Mouse (Mus musculus): ENCODE data around the gene 9430038I01Rik.

Gene 9430038I01Rik

DNA sequence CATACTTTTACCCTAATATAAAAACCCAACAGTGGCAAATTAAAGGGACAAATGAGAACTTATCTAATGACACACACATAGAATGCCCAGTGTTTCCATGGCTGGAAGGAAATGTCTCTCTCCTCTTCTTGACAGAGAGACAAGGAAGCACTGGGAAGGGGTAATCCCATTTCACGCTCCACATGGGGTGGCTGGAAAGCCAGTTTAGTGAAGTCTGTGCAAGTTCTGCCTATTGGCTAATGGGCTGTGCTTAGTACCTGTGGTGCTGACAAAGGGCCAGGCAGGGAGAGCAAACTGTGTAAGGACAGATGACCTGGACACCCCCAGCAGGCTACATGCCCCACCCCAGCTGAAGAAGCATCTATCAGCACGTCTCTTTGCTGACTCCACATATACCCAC, 40.4 kb downstream of the 9430038I01Rik start:
- no peak for DNase-seq (ENCODE audit: low read depth in 1 of 2, low spot score in 2 of 2)

DNA sequence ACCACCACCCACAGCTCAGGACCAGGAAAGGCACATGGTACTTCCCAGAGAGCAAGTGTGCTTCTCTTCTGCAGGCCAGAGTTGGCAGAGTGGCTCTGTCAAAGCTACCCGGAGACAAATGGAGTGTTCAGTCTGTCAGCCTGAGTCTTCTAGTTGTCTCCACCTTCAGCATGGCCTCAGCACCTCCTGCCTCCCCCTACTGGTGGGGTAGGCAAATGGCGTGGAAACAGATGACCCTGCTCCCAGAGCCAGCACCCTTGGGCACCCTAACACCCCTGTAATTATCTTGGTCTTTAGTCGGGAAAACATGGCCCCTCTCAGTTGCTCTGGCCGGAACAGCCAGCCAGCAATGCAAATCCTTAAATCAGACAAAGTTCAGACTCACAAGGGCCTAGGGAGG, 43.8 kb downstream of the 9430038I01Rik start:
- DNase-seq (ENCODE audit: low read depth in 1 of 2, low spot score in 2 of 2), result no peak

DNA sequence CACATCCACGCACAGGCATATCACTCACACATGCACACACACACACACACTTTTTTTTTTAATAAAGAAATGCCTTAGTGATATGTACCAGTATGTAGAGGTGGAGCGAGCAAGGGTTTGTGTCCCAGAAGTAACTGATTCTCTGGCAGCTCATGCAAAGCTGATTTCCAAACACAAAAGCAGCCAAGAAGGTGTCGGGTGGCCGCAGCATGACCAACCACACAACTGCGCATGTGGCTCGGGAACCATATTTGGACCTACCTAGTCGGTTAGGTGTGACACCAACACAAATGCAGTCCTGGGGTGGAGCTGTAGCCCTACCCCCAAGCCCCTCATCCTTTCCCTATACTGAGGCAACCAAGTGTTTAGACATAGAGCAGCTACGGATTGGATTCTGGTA, 45.5 kb downstream of the 9430038I01Rik start:
- DNase-seq (ENCODE audit: low read depth in 1 of 2, low spot score in 2 of 2), result no peak

DNA sequence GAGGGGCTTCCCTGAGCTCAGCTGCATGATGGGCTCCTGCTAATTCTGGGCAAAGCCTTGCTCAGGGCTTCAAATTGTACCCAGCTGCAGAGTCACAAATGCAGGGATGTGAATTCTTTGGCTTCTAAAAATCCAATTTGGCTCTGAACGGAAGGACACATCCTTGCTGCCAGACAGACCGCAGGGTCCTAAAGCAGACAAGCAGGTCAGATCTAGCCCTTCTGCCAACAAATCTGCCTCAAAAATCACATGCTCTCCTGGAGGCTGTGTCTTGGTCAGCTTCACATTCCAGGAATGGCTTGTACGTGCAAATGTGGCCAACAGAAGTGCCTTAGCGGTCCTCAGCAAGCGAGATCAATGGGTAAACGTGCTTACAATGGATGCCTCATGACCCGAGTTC, 46.0 kb downstream of the 9430038I01Rik start:
- no peak for DNase-seq (ENCODE audit: low read depth in 1 of 2, low spot score in 2 of 2)

DNA sequence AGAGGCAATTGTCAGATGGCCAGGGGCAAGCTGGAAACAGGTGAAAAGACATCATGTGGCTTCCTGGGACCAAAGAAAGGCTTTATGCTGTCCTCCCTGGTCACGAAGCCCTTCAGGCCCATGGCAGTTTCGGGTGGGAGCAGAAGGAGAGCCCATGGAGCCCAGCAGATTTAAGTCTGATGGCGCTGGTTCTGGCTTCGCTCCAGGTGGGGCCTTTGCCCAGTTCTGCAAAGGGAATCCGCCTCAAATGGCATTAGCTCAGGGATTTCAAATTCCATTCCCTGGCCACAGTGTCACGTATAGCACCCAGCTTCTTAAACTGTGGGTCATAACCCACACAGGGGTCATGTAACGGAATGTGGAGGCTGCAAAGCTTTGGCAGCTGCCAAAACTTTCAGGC, 63.7 kb downstream of the 9430038I01Rik start:
- DNase-seq (ENCODE audit: low read depth in 1 of 2, low spot score in 2 of 2), result no peak

DNA sequence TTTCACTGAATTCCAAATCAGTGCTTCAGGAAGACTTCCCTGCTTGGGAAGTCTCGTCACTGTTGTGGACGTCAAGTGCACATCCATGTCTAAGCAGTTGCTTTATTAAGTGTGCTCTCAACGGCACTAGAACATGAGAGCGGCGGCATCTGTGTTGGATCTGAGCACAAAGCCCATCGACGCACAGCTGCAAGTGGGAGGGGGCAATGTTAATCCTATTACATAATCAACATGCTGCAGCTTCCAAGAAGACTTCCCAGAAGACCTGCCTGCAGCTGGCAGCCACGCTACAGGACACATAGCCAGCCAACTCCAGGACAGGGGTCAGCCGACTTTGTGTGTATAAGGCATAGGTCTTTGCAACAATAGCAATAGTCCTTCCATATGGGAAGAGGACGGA, 64.5 kb downstream of the 9430038I01Rik start:
- DNase-seq (ENCODE audit: low read depth in 1 of 2, low spot score in 2 of 2), result no peak

DNA sequence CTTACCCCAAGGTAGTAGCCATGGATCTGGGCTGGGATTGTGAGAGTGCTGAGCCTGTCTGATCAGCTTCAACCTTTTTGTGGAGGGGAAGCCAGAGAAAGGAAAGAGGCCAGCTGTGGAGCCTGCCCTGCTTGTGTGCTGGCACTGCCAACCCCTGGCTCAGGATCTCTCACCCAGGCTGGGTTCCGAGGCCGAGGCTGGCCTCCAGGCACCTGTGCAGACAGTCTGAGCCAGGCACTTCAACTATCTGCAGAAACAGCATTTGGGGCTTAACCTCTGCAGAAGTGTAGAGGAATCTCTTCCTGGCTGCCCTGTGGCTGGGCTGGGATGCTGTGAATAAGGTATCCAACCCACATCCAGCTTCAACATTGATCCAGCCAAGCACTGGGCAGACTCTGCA, 76.6 kb downstream of the 9430038I01Rik start:
- DNase-seq (ENCODE audit: low read depth in 1 of 2, low spot score in 2 of 2), result no peak

Data from monocyte, adult 2 months (primary cell).